Mouse (Mus musculus) hindbrain, embryonic 12.5 days (tissue): ENCODE measurements around the gene Jmjd7. TPM values are rescaled to one million over a fixed set of nuclear protein-coding genes. Genes with fewer than 3 reads are reported as not detected.

Experiments used
- ATAC-seq: fragments of 200-750 bp; cut with Nextera tagmentation; 2 replicates; pipeline ENCODE4 v1.8.0; 2017; ENCODE audit warnings: moderate TSS enrichment; ENCODE audit not compliant: low FRiP score
- H3K27ac ChIP-seq: fragments of 300-500 bp; sonication (generic); 2 replicates; pipeline ENCODE4 v1.5.1; 2016; ENCODE audit warnings: mild to moderate bottlenecking
- H3K27me3 ChIP-seq: fragments of 300-500 bp; sonication (generic); 2 replicates; pipeline ENCODE4 v1.6.1; 2016; ENCODE audit warnings: mild to moderate bottlenecking
- H3K36me3 ChIP-seq: fragments of 300-500 bp; sonication (generic); 2 replicates; pipeline ENCODE4 v1.6.1; 2016; ENCODE audit warnings: mild to moderate bottlenecking
- H3K4me1 ChIP-seq: fragments of 300-500 bp; sonication (generic); 2 replicates; pipeline ENCODE4 v1.6.1; 2016
- H3K4me2 ChIP-seq: fragments of 300-500 bp; sonication (generic); replicated peaks from 2 replicates; pipeline ENCODE4 v1.6.1; 2016; ENCODE audit warnings: mild to moderate bottlenecking
- H3K4me3 ChIP-seq: fragments of 300-500 bp; sonication (generic); 2 replicates; pipeline ENCODE4 v1.5.1; 2016; ENCODE audit warnings: mild to moderate bottlenecking
- H3K9ac ChIP-seq: fragments of 300-500 bp; sonication (generic); 2 replicates; pipeline ENCODE4 v1.6.1; 2016; ENCODE audit warnings: mild to moderate bottlenecking, moderate library complexity
- H3K9me3 ChIP-seq: fragments of 300-500 bp; sonication (generic); replicated peaks from 2 replicates; pipeline ENCODE4 v1.6.1; 2016; ENCODE audit warnings: mild to moderate bottlenecking
- WGBS: fragments of 180-500 bp; shearing (Covaris S2); methylation state at CpG from one replicate; pipeline ENCODE4 v1.1.7; 2016; 5-methylcytosine and 5-hydroxymethylcytosine counted together
- polyA plus RNA-seq: library from polyadenylated mRNA; unstranded; fragments of >200 nt; fragmentation: Nextera tagmentation; extraction: Ambion mirVana; gene quantifications from 2 replicates; pipeline ENCODE4 v1.2.1, GENCODE M21; 2016

Gene Jmjd7
- polyA plus RNA-seq, 1 experiment from 2014 or later, result 22.2 TPM

GRCm38 (mm10) chr2:120013831-120014486, 13.3 kb upstream of the Jmjd7 start:
- H3K9me3 ChIP-seq, result no peaks in the 10 kb centered on the region
- ATAC-seq, result no peak
- H3K4me1 ChIP-seq, result no peaks in the 10 kb centered on the region
- WGBS, result 97% methylated on average over 2 of the region's 2 CpGs
- no peaks in the 10 kb centered on the region for H3K27me3 ChIP-seq
- H3K9ac ChIP-seq, result no peak overlapping the region
- H3K4me3 ChIP-seq, result no peak overlapping the region
- H3K27ac ChIP-seq, result no peak overlapping the region
- peaks cover 42% of the 10 kb centered on the region for H3K36me3 ChIP-seq
- no peak overlapping the region for H3K4me2 ChIP-seq

- no peaks in the 10 kb centered on the region for H3K27me3 ChIP-seq
- no peaks in the 10 kb centered on the region for H3K4me1 ChIP-seq
- no peak overlapping the region for H3K4me3 ChIP-seq
- ATAC-seq, result no peak
- H3K9me3 ChIP-seq, result no peaks in the 10 kb centered on the region
- H3K27ac ChIP-seq, result no peak overlapping the region
- H3K9ac ChIP-seq, result no peak overlapping the region
- peaks cover 61% of the 10 kb centered on the region for H3K36me3 ChIP-seq
- no peak overlapping the region for H3K4me2 ChIP-seq
- WGBS, result 93% methylated on average over 4 of the region's 4 CpGs
Measured at GRCm38 (mm10) chr2:120015882-120016281, 11.4 kb upstream of the Jmjd7 start.

- no peak for ATAC-seq
- no peaks in the 10 kb centered on the region for H3K27me3 ChIP-seq
- peaks cover 77% of the 10 kb centered on the region for H3K36me3 ChIP-seq
Measured at GRCm38 (mm10) chr2:120017599-120017998, 9.7 kb upstream of the Jmjd7 start.

GRCm38 (mm10) chr2:120024337-120024736, 2.9 kb upstream of the Jmjd7 start:
- Histone ChIP-seq H3K36me3 (peaks cover 62% of the 10 kb centered on the region), H3K4me3 (no peak overlapping the region), H3K4me1 (peaks cover 14% of the 10 kb centered on the region), H3K9me3 (no peaks in the 10 kb centered on the region), H3K27ac (no peak overlapping the region), H3K4me2 (no peak overlapping the region), H3K9ac (no peak overlapping the region), H3K27me3 (no peaks in the 10 kb centered on the region)
- no peak for ATAC-seq
- WGBS, result 93% methylated on average over 5 of the region's 5 CpGs

More at GRCm38 (mm10) chr2:120017599-120017998, 9.7 kb upstream of the Jmjd7 start:
- H3K9me3 ChIP-seq, result no peaks in the 10 kb centered on the region
- H3K27ac ChIP-seq, result no peak overlapping the region
- H3K9ac ChIP-seq, result no peak overlapping the region
- no peak overlapping the region for H3K4me3 ChIP-seq
- no peaks in the 10 kb centered on the region for H3K4me1 ChIP-seq
- no peak overlapping the region for H3K4me2 ChIP-seq
- WGBS, result 89% methylated on average over 12 of the region's 12 CpGs

DNA sequence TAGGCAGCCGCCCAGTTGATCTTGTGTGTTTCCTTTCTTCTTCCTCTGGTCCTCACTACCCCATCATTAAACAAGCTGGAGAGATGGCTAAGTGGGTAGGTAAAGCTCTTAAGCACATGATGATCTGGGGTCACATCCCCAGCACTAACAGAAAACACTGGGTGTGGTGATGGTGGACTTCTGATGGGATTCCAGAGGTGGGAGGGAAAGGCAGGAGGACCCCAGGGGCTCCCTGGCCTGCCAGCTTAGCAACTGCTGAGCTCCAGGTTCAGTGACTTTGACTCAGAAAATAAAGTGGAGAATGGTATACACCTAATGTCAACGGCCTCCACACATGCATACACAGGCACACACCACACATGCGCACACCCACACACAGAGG, 658 bp downstream of the Jmjd7 start:
- peak; percentile 33; the same call in 1 of the 2 replicates for ATAC-seq
- Histone ChIP-seq H3K9me3 (no peaks in the 10 kb centered on the region), H3K36me3 (peaks cover 58% of the 10 kb centered on the region), H3K4me3 (peak overlapping the region; percentile 74), H3K4me2 (peak overlapping the region; percentile 72), H3K27me3 (no peaks in the 10 kb centered on the region), H3K27ac (peak overlapping the region; percentile 87), H3K9ac (peak overlapping the region; percentile 90), H3K4me1 (peaks cover 14% of the 10 kb centered on the region)
- WGBS, result 53% methylated on average over 3 of the region's 3 CpGs

GRCm38 (mm10) chr2:120030380-120030779, 3.1 kb downstream of the Jmjd7 start:
- no peaks in the 10 kb centered on the region for H3K9me3 ChIP-seq
- ATAC-seq, result no peak
- no peak overlapping the region for H3K4me2 ChIP-seq
- H3K9ac ChIP-seq, result no peak overlapping the region
- H3K27me3 ChIP-seq, result no peaks in the 10 kb centered on the region
- 94% methylated on average over 8 of the region's 8 CpGs for WGBS
- H3K4me3 ChIP-seq, result no peak overlapping the region
- H3K4me1 ChIP-seq, result peaks cover 14% of the 10 kb centered on the region
- H3K36me3 ChIP-seq, result peaks cover 57% of the 10 kb centered on the region
- no peak overlapping the region for H3K27ac ChIP-seq

DNA sequence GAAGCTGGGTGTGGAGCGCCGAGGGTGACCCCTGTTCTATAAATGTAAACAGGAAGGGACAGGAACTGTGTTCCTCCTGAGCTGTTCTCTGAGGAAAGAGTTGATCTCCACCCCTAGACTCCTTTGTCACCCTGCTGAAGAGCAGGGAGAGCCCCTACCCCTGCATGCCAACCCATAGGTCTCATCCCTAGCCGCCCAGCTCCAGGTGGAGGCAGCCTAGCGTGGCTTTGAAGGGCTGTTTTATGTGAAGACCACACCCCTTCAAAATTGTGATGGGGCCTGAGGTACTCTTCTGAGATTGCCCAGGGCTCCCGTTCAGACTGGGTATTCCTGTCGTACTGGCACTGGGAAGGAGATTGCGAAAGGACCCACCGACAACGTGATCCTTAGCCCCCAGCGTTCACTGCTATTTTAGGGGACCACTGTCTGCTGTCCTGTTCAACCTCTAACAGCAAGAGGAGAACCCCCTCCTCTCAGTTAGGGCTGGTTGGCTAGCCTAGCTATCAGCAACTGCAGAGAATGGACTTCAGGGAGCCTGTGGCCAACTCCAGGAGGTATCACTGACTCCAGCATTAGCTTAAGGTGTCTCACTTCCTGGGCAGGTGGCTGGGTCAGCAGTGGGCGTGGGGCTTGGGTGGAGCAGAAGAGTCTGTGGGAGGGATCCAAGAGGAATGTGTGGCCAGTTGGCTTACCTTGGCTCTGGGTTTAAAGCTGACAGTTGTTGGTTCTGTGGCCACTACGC, 5.6 kb downstream of the Jmjd7 start, which contains the start of gene Pla2g4b:
TSS of gene Pla2g4b (plus strand) at position 692 of the 742 bp plus-strand sequence.
- Histone ChIP-seq H3K4me3 (no peak within 1 kb of the TSS), H3K9me3 (no peaks in the 10 kb centered on the region), H3K4me2 (no peak within 1 kb of the TSS), H3K9ac (no peak within 1 kb of the TSS), H3K4me1 (peaks cover 7% of the 10 kb centered on the region), H3K27me3 (no peaks in the 10 kb centered on the region), H3K27ac (no peak within 1 kb of the TSS), H3K36me3 (peaks cover 74% of the 10 kb centered on the region)
- WGBS, result 90% methylated on average over 12 of the region's 12 CpGs
- ATAC-seq, result no peak

GRCm38 (mm10) chr2:120033726-120034125, 6.4 kb downstream of the Jmjd7 start:
- Histone ChIP-seq H3K27ac (no peak overlapping the region), H3K9ac (no peak overlapping the region), H3K36me3 (peaks cover 82% of the 10 kb centered on the region)

DNA sequence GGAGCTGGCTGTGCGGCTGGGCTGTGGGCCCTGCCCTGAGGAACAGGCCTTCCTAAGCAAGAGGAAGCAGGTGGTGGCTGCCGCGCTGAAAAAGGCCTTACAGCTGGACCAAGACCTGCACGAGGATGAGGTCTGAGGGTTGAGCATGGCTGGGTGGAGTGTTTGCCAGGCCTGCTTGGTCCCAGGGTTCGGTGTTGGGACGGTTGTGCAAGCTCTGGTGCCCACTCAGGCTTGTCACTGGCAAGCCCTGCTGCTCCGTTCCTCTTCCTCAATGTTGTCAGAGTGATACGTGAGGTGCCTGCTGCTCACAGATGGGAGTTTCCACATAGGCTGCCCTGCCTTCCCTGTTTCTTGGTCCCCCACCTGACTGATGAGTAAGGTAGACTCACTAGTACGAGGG, 10.5 kb downstream of the Jmjd7 start:
- peaks cover 92% of the 10 kb centered on the region for H3K36me3 ChIP-seq
- no peak overlapping the region for H3K4me2 ChIP-seq
- no peak for ATAC-seq
- no peaks in the 10 kb centered on the region for H3K4me1 ChIP-seq
- WGBS, result 92% methylated on average over 9 of the region's 9 CpGs
- H3K4me3 ChIP-seq, result no peak overlapping the region
- H3K27me3 ChIP-seq, result no peaks in the 10 kb centered on the region
- H3K27ac ChIP-seq, result no peak overlapping the region
- no peak overlapping the region for H3K9ac ChIP-seq
- H3K9me3 ChIP-seq, result no peaks in the 10 kb centered on the region

More at GRCm38 (mm10) chr2:120033726-120034125, 6.4 kb downstream of the Jmjd7 start:
- Histone ChIP-seq H3K9me3 (no peaks in the 10 kb centered on the region), H3K4me1 (no peaks in the 10 kb centered on the region; the same call in 1 of the 2 replicates), H3K4me3 (no peak overlapping the region), H3K4me2 (no peak overlapping the region), H3K27me3 (no peaks in the 10 kb centered on the region)
- no peak for ATAC-seq
- WGBS, result 85% methylated on average over 5 of the region's 5 CpGs

DNA sequence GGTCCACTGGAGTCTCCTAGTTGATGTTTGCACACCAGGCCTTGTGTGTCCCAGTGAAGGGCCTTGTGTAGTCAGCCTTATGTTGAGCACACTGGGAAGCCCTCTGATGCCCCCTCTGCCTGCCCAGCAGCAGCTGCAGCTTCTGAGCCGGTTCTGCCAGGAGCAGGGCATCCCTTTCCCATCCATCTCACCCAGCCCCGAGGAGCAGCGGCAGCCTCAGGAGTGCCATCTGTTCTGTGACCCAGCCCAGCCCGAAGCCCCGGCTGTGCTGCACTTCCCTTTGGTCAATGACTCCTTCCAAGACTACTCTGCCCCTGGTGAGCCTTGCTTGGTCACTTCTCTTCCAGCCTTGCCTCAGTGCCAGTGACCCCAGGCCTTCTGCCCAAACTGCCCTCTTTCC, 13.7 kb downstream of the Jmjd7 start:
- H3K4me3 ChIP-seq, result no peak overlapping the region
- 0 out of 2 replicates have a peak, but pooled peaks cover 2% of the 10 kb centered on the region for H3K4me1 ChIP-seq
- H3K9ac ChIP-seq, result no peak overlapping the region
- no peak overlapping the region for H3K27ac ChIP-seq
- no peaks in the 10 kb centered on the region for H3K27me3 ChIP-seq
- peaks cover 66% of the 10 kb centered on the region for H3K36me3 ChIP-seq
- no peaks in the 10 kb centered on the region for H3K9me3 ChIP-seq
- ATAC-seq, result no peak
- H3K4me2 ChIP-seq, result no peak overlapping the region
- WGBS, result 95% methylated on average over 5 of the region's 5 CpGs

GRCm38 (mm10) chr2:120044101-120044603, 16.9 kb downstream of the Jmjd7 start:
- WGBS, result 53% methylated on average over 4 of the region's 4 CpGs
- no peak overlapping the region for H3K4me3 ChIP-seq
- no peak overlapping the region for H3K4me2 ChIP-seq
- H3K36me3 ChIP-seq, result peaks cover 34% of the 10 kb centered on the region
- H3K9me3 ChIP-seq, result no peaks in the 10 kb centered on the region
- H3K9ac ChIP-seq, result no peak overlapping the region
- ATAC-seq, result no peak
- no peaks in the 10 kb centered on the region for H3K27me3 ChIP-seq
- 0 out of 2 replicates have a peak, but pooled peaks cover 7% of the 10 kb centered on the region for H3K4me1 ChIP-seq
- H3K27ac ChIP-seq, result no peak overlapping the region

DNA sequence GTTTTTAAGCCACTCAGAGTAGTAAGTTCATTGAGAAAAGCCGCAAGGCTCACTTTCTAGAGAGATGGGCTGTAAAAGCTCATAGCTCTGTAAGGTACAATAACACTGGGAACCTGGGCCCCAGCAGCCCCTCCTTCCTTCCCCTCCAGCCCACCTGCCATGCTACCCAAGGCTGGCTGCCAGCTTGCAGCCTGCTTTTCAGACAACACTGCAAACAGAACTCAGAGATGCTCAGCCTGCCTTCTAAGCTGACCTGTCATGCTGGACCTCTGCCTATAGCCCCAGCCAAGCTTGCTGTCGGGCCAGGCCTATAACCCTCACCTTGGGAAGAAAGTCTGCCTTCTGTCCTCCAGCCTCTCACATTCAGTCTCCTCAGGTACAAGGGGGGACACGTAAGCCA, 17.4 kb downstream of the Jmjd7 start:
- 92% methylated on average over 3 of the region's 3 CpGs for WGBS
- no peak overlapping the region for H3K27ac ChIP-seq

More for the DNA sequence above, 17.4 kb downstream of the Jmjd7 start:
- H3K4me2 ChIP-seq, result no peak overlapping the region
- no peak for ATAC-seq
- H3K36me3 ChIP-seq, result peaks cover 29% of the 10 kb centered on the region
- 0 out of 2 replicates have a peak, but pooled peaks cover 7% of the 10 kb centered on the region for H3K4me1 ChIP-seq
- no peaks in the 10 kb centered on the region for H3K27me3 ChIP-seq
- no peak overlapping the region for H3K9ac ChIP-seq
- no peaks in the 10 kb centered on the region for H3K9me3 ChIP-seq
- no peak overlapping the region for H3K4me3 ChIP-seq
